Mouse (Mus musculus) bone marrow macrophage, adult 2 months (primary cell): ENCODE measurements around the gene Meox1.

Experiments
- CTCF ChIP-seq: IDR thresholded peaks from 2 replicates; pipeline ENCODE4 v1.5.1; 2012; ENCODE audit warnings: low read depth, mild to moderate bottlenecking, low read length, moderate library complexity
- POLR2A ChIP-seq: IDR thresholded peaks from 2 replicates; pipeline ENCODE4 v1.6.1; 2012; ENCODE audit warnings: mild to moderate bottlenecking, low read depth, low read length, borderline replicate concordance

GRCm38 (mm10) chr11:101893560-101893959 is 614 bp downstream of the Meox1 start:
- TF ChIP-seq CTCF, result no peak
- TF ChIP-seq POLR2A, result no peak
